Mouse (Mus musculus) forebrain, embryonic 11.5 days (tissue): Measurements from ENCODE around the gene Bco1. TPM values are rescaled to one million over a fixed set of nuclear protein-coding genes. Genes with fewer than 3 reads are reported as not detected.

Experiments used
- ATAC-seq: fragments of 200-750 bp; cut with Nextera tagmentation; replicated peaks from 2 replicates; pipeline ENCODE4 v1.8.0; 2017; ENCODE audit warnings: moderate TSS enrichment; ENCODE audit not compliant: low FRiP score
- DNase-seq: peaks from one replicate; pipeline ENCODE4 v3.0.0-alpha.2; 2017; ENCODE audit warnings: low spot score
- H3K27ac ChIP-seq: fragments of 300-500 bp; sonication (generic); 2 replicates; pipeline ENCODE4 v1.5.1; 2014; ENCODE audit warnings: low read depth, low read length
- H3K27me3 ChIP-seq: fragments of 300-500 bp; sonication (generic); 2 replicates; pipeline ENCODE4 v1.6.1; 2014; ENCODE audit warnings: mild to moderate bottlenecking, low read length, mixed read lengths; ENCODE audit not compliant: control insufficient read depth, insufficient read depth
- H3K36me3 ChIP-seq: fragments of 300-500 bp; sonication (generic); 2 replicates; pipeline ENCODE4 v1.6.1; 2014; ENCODE audit warnings: mild to moderate bottlenecking, low read length, moderate library complexity, mixed read lengths; ENCODE audit not compliant: control insufficient read depth, insufficient read depth
- H3K4me1 ChIP-seq: fragments of 300-500 bp; sonication (generic); replicated peaks from 2 replicates; pipeline ENCODE4 v1.6.1; 2014; ENCODE audit warnings: low read length, mixed read lengths; ENCODE audit not compliant: control insufficient read depth, insufficient read depth
- H3K4me2 ChIP-seq: fragments of 300-500 bp; sonication (generic); 2 replicates; pipeline ENCODE4 v1.6.1; 2014; ENCODE audit warnings: low read depth, mild to moderate bottlenecking, low read length, moderate library complexity, mixed read lengths; ENCODE audit not compliant: severe bottlenecking
- H3K4me3 ChIP-seq: fragments of 300-500 bp; sonication (generic); 2 replicates; pipeline ENCODE4 v1.5.1; 2014; ENCODE audit warnings: low read depth, low read length
- H3K9ac ChIP-seq: fragments of 300-500 bp; sonication (generic); 2 replicates; pipeline ENCODE4 v1.6.1; 2014; ENCODE audit warnings: low read length
- H3K9me3 ChIP-seq: fragments of 300-500 bp; sonication (generic); 2 replicates; pipeline ENCODE4 v1.6.1; 2016; ENCODE audit warnings: low read length, mixed read lengths; ENCODE audit not compliant: control insufficient read depth
- WGBS: fragments of 180-500 bp; shearing (Covaris S2); extraction: QIAGEN DNeasy Blood & Tissue Kit; methylation state at CpG from one replicate; pipeline ENCODE4 v1.1.7; 2014; 5-methylcytosine and 5-hydroxymethylcytosine counted together
- polyA plus RNA-seq: library from polyadenylated mRNA; unstranded; fragments of >200 nt; fragmentation: Nextera tagmentation; extraction: Ambion mirVana; gene quantifications from 2 replicates; pipeline ENCODE4 v1.2.1, GENCODE M21; 2014

Gene Bco1
- polyA plus RNA-seq, 1 experiment from 2014 or later = not detected

GRCm38 (mm10) chr8:117178039-117178438, 82.4 kb downstream of the Bco1 start:
- DNase-seq (no peak), ATAC-seq (no peak)
- H3K9ac ChIP-seq = no peak overlapping the region
- no peaks in the 10 kb centered on the region for H3K36me3 ChIP-seq
- H3K4me1 ChIP-seq = no peaks in the 10 kb centered on the region
- H3K27me3 ChIP-seq = no peaks in the 10 kb centered on the region
- H3K27ac ChIP-seq = no peak overlapping the region
- H3K4me3 ChIP-seq = no peak overlapping the region
- H3K4me2 ChIP-seq = no peak overlapping the region
- no peaks in the 10 kb centered on the region for H3K9me3 ChIP-seq
- WGBS = 72% methylated on average over 2 of the region's 2 CpGs

- Histone ChIP-seq H3K9ac (no peak overlapping the region), H3K36me3 (no peaks in the 10 kb centered on the region), H3K4me2 (no peak overlapping the region), H3K27ac (no peak overlapping the region), H3K9me3 (no peaks in the 10 kb centered on the region), H3K4me1 (no peaks in the 10 kb centered on the region), H3K27me3 (no peaks in the 10 kb centered on the region), H3K4me3 (no peak overlapping the region)
- WGBS = 92% methylated on average over 6 of the region's 6 CpGs
- no peak for DNase-seq
- ATAC-seq = no peak
These were observed 83.0 kb downstream of the Bco1 start for GRCm38 (mm10) chr8:117178676-117179075.

GRCm38 (mm10) chr8:117182746-117183145, 87.1 kb downstream of the Bco1 start:
- H3K9ac ChIP-seq = no peak overlapping the region
- no peaks in the 10 kb centered on the region for H3K9me3 ChIP-seq
- 95% methylated on average over 4 of the region's 4 CpGs for WGBS
- H3K4me2 ChIP-seq = no peak overlapping the region
- H3K27me3 ChIP-seq = no peaks in the 10 kb centered on the region
- no peaks in the 10 kb centered on the region; the same call in 1 of the 2 replicates for H3K36me3 ChIP-seq
- no peak for DNase-seq
- no peak overlapping the region for H3K4me3 ChIP-seq
- H3K27ac ChIP-seq = no peak overlapping the region
- no peaks in the 10 kb centered on the region for H3K4me1 ChIP-seq
- no peak for ATAC-seq

Other genes starting within 250 kb of the Bco1 start
- 71.4 and 83.9 TPM in 2 replicates for gene Cmc2, start 174.4 kb upstream of the Bco1 start, polyA plus RNA-seq
- 58.3 and 59.5 TPM in 2 replicates for gene Cenpn, start 174.1 kb upstream of the Bco1 start, polyA plus RNA-seq
- 18.6 and 19.8 TPM in 2 replicates for gene Atmin, start 152.5 kb upstream of the Bco1 start, polyA plus RNA-seq
- gene 1700030J22Rik, start 116.9 kb upstream of the Bco1 start, polyA plus RNA-seq = 2.8 and 4.4 TPM in 2 replicates
- 159 and 166 TPM in 2 replicates for gene Gcsh, start 102.3 kb upstream of the Bco1 start, polyA plus RNA-seq
- gene Pkd1l2, start 13.4 kb upstream of the Bco1 start, polyA plus RNA-seq = not detected in 2 replicates
- gene Gan, start 62.3 kb downstream of the Bco1 start, polyA plus RNA-seq = 3.1 and 3.4 TPM in 2 replicates
- 30.5 and 32.1 TPM in 2 replicates for gene Cmip, start 161.2 kb downstream of the Bco1 start, polyA plus RNA-seq